Mouse (Mus musculus): ENCODE measurements around the gene Tmem262. TPM values are rescaled to one million over a fixed set of nuclear protein-coding genes. Genes with fewer than 3 reads are reported as not detected.

Gene Tmem262
- total RNA-seq, 2 experiments from 2014 or later = not detected

GRCm38 (mm10) chr19:6097847-6098246, 18.0 kb downstream of the Tmem262 start:
- DNase-seq (ENCODE audit: low spot score in 2 of 2) = no peak

DNA sequence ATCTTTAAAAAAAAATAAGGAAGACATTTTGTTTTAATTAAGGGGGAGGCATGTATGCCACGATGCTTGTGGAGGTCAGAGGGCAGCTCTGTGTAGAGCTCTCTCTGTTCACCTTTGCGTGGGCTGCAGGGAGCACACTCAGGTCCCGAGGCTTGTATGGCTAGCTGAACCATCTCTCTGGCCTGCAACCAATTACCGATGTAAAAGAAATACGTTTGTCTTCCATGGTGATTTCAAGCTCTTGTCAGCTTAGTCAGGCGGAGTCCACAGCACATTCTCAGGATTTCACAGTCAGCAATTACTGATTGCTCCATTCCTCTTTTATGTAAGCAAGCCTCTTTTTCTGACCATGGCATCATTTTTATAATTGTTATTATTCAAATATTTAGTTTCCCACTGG, 21.4 kb downstream of the Tmem262 start:
- DNase-seq (ENCODE audit: low spot score in 2 of 2) = no peak

GRCm38 (mm10) chr19:6102169-6102853, 22.5 kb downstream of the Tmem262 start:
- no peak for DNase-seq (ENCODE audit: low spot score in 2 of 2)

DNA sequence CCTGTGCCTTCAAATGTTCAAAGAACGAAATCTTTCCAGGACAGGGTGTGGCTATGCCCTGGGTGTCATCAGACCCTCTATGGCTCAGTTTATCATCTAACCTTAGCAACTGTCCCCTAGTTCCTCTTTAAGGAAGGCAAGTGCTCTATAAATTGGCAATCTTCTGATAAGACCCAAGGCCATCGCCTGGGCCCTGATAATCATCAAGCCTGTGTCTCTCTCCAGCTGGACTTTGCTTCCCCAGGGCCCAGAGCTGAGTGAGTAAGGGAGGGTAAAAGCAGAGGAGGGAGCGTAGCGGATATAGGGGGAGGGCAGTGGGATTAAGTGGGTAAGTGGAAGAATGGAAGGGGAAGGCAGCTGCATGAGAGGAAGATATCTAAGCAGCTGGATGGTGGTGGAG, 24.6 kb downstream of the Tmem262 start:
- DNase-seq (ENCODE audit: low spot score in 2 of 2) = no peak

DNA sequence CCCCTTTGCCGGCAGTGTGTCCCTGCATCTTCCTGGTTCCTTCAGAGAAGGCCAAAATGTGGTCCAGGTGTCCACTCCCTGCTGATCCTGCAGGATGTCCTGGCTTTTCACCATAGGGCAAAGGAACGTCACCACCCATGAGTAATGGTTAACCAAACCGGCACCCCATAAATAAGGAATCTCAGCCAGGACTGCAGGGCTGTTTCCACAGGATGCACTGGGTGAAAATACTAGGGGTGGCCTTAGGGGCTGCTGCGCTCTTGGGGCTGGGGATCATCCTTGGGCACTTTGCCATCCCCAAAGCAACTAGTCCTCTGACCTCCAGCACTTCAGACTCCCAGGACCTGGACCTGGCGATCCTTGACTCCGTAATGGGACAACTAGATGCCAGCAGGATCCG, 25.8 kb downstream of the Tmem262 start, which contains the start of gene Naaladl1:
Naaladl1 (plus strand) TSS at position 197 of the 400 bp plus-strand sequence.
- no peak for DNase-seq (ENCODE audit: low spot score in 2 of 2)

DNA sequence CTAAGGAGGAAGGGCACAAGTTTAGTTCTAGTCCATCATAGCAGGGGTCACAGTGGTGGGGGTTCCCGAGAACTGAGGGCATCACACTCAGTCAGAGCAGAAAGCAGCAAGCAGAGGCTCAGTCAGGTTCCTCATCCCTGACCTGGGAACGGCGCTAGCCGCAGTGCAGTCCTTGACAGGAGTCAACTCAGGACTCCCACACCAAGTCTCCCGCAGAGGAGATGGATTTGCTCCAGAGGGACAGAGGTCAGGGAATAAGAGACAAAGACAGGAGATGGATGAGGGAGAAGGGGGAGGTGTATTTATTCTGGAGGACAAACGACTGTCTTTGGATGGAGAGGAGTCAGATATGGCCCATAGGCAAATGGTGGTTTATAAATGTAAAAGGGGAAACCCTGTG, 33.3 kb downstream of the Tmem262 start:
- DNase-seq (ENCODE audit: low spot score in 2 of 2) = no peak

DNA sequence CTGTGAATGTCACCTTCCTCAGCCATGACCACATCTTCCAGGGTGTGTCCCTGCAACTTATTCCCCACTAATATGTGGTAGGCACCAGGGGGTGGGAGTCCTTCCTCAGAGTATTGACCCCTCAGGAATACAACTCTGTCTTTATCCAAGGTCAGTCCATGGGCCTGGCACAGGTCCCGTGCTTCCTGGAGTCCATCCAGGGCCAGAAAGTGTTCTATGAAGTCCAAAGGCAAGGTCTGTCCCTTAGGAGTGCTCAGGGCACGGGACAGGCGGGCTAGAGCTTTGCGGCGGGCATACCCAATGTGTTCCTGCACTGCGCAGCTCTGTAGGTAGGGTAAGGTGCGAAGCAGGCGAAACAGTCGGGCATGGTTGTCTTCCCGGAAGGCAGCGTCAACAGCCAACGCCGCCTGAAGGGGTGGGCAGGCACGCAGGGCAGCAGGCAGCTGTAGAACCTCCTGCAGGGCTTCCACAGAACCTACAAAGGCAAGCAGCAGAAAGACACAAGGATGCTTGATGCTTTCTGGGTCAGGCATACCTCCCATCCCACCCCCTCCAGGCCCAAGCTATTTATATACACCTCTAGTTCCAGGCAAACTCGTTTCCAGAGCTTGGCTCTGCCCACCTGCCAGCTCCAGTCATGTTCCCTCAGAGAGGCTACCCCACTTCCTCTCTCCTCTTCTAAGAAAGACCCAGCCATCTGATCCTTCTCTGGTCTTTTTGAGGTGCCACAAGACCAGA, 36.4 kb downstream of the Tmem262 start:
- no peak for DNase-seq (ENCODE audit: low spot score in 2 of 2)

DNA sequence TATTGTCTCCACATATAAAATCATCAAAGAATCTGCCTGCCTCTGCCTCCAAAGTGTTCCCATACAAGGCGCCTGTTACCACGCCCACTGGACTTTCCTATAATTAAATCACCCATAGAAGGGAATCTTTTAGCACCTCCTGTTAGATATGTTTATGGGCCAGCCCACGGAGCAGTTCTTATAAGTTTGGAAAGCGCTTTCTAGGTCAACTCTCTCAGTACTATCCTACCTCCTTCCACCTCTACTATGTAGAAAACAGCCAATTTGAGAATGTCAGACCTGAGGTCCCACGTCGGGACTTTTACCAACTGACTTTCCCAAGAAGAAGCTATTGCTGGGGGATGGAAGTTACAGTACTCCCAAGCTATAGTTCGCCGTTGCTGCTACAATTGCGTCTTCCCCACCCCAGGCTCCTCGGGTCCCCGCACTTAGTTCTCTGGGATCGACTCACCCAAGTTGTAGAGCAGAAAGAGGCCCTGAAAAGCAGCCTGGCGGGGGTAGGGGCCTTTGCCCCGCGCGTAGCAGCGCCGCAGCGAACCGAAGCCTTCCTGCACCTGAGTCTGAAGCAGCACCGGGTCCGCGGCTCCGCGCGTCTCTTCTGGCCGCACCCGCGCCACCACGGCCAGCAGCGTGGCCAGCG, 37.6 kb downstream of the Tmem262 start:
- DNase-seq (ENCODE audit: low spot score in 2 of 2) = no peak

- peak; percentile 90 for DNase-seq (ENCODE audit: low spot score in 2 of 2)
Observed at GRCm38 (mm10) chr19:6117986-6118676, 38.3 kb downstream of the Tmem262 start, which contains the start of gene Sac3d1. Sac3d1 (minus strand) TSS chr19:6118650.

- DNase-seq (ENCODE audit: low spot score in 2 of 2) = no peak
Observed at GRCm38 (mm10) chr19:6118677-6119185, 38.9 kb downstream of the Tmem262 start.

DNA sequence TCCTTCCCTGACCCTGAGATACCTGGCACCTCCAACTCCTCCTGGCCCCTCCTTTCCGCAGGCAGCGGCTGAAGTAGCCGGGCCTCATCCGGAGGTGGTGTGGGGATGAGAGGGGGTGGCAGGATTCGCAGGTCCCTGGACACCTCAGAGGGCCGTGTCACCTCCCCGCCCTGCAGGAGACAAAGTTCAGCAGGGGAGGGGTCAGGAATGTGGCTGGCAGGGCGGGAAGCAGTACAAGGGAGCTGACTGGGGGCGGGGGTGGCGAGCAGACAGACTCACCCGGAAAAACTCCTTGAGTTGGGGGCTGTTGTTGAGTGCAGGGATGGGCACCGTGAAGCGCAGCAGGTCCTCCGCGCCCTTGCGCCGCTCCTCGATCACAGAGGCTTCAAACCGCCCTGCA, 41.9 kb downstream of the Tmem262 start:
- DNase-seq (ENCODE audit: low spot score in 2 of 2) = no peak

DNA sequence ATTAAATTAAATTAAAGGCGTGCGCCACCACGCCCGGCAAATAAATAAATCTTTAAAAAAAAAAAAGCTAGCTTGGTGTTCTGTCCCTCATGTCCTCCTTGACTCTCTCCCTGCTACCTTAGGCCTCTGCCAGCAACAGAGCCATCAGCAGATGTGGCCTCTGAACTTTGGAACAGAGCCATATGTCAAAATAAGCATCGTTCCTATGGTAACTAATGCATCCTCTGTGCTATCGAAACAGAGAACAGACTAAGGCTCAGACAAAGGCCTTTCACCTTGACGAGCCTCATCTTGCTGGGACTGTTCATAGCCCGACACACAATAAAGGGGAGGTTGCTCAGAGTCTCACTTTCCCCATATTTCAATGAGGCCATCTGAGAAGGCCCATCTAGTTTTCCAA, 43.5 kb downstream of the Tmem262 start:
- DNase-seq (ENCODE audit: low spot score in 2 of 2) = no peak

GRCm38 (mm10) chr19:6124898-6125297, 45.1 kb downstream of the Tmem262 start:
- DNase-seq (ENCODE audit: low spot score in 2 of 2) = no peak

GRCm38 (mm10) chr19:6126289-6126688, 46.5 kb downstream of the Tmem262 start:
- DNase-seq (ENCODE audit: low spot score in 2 of 2) = peak in 1 of 2 experiments; percentile 50

- DNase-seq (ENCODE audit: low spot score in 2 of 2) = no peak
Observed at GRCm38 (mm10) chr19:6126789-6127580, 47.2 kb downstream of the Tmem262 start.

GRCm38 (mm10) chr19:6127760-6128341, 48.0 kb downstream of the Tmem262 start, which contains the start of gene Snx15:
Snx15 (minus strand) TSS chr19:6128304.
- DNase-seq (ENCODE audit: low spot score in 2 of 2) = peak; percentile 93 to 94

Measured in left cerebral cortex, adult 18-20 months (tissue).